Mouse (Mus musculus): ENCODE measurements around the gene Bach1. TPM values are rescaled to one million over a fixed set of nuclear protein-coding genes. Genes with fewer than 3 reads are reported as not detected.

Bach1 gene
- polyA plus RNA-seq, 1 experiment from 2014 or later, result 19.2 TPM

DNA sequence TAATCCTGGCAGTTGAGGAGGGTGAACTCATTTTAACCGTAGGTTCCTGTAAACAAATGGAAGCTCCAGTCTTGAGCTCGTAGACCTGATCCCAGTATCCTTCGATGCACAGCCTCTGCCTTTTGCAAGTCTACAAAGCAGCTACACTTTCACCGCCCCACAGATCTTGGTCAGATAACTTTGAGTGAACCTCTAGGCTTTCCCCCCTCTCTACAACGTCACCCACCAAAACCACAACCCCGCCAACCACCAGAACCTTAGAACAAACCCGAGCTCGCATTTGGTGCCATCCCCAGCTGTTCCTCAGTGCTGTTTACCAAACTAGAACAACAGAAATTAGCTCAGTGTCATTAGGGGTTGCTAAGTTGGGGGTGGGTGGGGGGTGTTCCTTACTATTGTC is 37.1 kb upstream of the Bach1 start:
- Histone ChIP-seq H3K9ac (ENCODE audit: low read length) (no peak overlapping the region), H3K36me3 (ENCODE audit: control insufficient read depth, insufficient read depth, low read length) (no peaks in the 10 kb centered on the region), H3K4me1 (ENCODE audit: control insufficient read depth, insufficient read depth, low read length) (no peaks in the 10 kb centered on the region), H3K27me3 (ENCODE audit: control insufficient read depth, insufficient read depth, low read length) (no peaks in the 10 kb centered on the region), H3K9me3 (ENCODE audit: control insufficient read depth, low read length) (no peaks in the 10 kb centered on the region), H3K4me2 (no peak overlapping the region), H3K4me3 (ENCODE audit: low read depth, low read length) (no peak overlapping the region), H3K27ac (ENCODE audit: low read depth, low read length) (no peak overlapping the region)
- DNase-seq (ENCODE audit: low spot score, missing footprints) (no peak), ATAC-seq (ENCODE audit: low FRiP score) (no peak)
- 88% methylated on average over 8 of the region's 8 CpGs for WGBS

DNA sequence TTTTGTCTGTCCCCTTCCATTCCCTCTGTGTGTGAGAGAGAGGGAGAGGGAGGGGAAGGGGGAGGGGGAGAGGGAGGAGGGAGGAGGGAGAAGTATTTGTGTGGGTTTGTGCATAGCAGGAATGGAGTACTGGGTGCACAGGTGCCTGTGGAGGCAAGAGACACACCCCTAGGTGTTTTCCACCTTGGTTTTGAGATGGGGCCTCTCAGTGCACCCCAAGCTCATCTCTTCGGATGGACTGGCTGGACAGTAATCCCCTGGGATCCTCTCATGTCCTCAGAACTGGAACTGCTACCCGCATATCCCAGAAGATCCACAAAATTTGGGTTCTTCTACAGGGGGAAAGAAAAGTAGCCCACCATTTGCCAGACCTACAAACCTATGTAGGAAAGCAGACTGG is 36.2 kb upstream of the Bach1 start:
- Histone ChIP-seq H3K4me3 (ENCODE audit: low read depth, low read length) (no peak overlapping the region), H3K27ac (ENCODE audit: low read depth, low read length) (no peak overlapping the region), H3K27me3 (ENCODE audit: control insufficient read depth, insufficient read depth, low read length) (no peaks in the 10 kb centered on the region), H3K36me3 (ENCODE audit: control insufficient read depth, insufficient read depth, low read length) (no peaks in the 10 kb centered on the region), H3K4me1 (ENCODE audit: control insufficient read depth, insufficient read depth, low read length) (no peaks in the 10 kb centered on the region), H3K9me3 (ENCODE audit: control insufficient read depth, low read length) (no peaks in the 10 kb centered on the region), H3K4me2 (no peak overlapping the region), H3K9ac (ENCODE audit: low read length) (no peak overlapping the region)
- no peak for ATAC-seq (ENCODE audit: low FRiP score)
- DNase-seq (ENCODE audit: low spot score, missing footprints), result no peak
- WGBS, result 94% methylated on average over 2 of the region's 2 CpGs

DNA sequence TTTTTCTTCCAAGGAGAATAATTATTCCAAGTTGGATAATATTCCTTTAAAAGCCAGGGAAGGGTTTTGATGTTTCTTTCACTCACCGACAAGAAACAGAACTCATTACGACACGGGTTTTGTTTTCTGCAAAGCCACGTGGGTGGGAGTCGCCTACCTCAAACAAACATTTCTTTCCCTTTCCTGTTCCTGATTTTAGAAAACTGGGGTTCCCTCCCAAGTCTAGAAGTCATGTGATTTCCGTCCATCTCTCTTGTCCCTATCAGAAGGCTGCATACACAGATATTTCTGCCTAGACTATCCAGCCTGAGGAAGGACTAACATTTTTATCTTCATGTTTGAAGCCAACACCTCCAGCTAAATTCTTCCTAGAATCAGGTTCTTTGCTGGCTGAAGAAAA is 34.9 kb upstream of the Bach1 start:
- H3K4me2 ChIP-seq, result no peak overlapping the region
- ATAC-seq (ENCODE audit: low FRiP score), result no peak
- H3K27ac ChIP-seq (ENCODE audit: low read depth, low read length), result no peak overlapping the region
- no peak overlapping the region for H3K9ac ChIP-seq (ENCODE audit: low read length)
- WGBS, result 83% methylated on average over 6 of the region's 6 CpGs
- no peaks in the 10 kb centered on the region for H3K36me3 ChIP-seq (ENCODE audit: control insufficient read depth, insufficient read depth, low read length)
- no peak for DNase-seq (ENCODE audit: low spot score, missing footprints)
- H3K9me3 ChIP-seq (ENCODE audit: control insufficient read depth, low read length), result no peaks in the 10 kb centered on the region
- H3K4me3 ChIP-seq (ENCODE audit: low read depth, low read length), result no peak overlapping the region
- no peaks in the 10 kb centered on the region for H3K27me3 ChIP-seq (ENCODE audit: control insufficient read depth, insufficient read depth, low read length)
- H3K4me1 ChIP-seq (ENCODE audit: control insufficient read depth, insufficient read depth, low read length), result no peaks in the 10 kb centered on the region

DNA sequence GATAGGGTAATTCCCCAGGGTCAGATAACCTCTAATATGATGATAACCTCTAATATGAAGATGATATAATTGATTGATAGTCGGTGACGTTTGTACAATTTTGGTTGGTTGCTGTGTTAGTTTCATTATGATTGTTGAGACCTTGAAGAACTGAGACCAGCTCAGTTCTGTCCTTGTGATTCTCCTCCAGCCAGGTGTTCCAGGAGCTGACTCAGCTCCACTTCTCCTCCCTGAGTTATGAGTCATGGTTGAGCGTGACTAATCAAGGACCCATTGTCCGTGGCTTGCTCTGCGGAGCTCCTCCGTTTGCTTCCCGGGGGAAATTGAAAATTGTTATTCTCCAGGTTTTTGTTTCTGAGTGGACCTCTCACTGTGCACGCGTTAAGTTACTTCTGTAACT is 33.5 kb upstream of the Bach1 start:
- no peak overlapping the region for H3K4me3 ChIP-seq (ENCODE audit: low read depth, low read length)
- no peaks in the 10 kb centered on the region for H3K27me3 ChIP-seq (ENCODE audit: control insufficient read depth, insufficient read depth, low read length)
- H3K9me3 ChIP-seq (ENCODE audit: control insufficient read depth, low read length), result no peaks in the 10 kb centered on the region
- no peak overlapping the region for H3K4me2 ChIP-seq
- no peaks in the 10 kb centered on the region for H3K36me3 ChIP-seq (ENCODE audit: control insufficient read depth, insufficient read depth, low read length)
- WGBS, result 77% methylated on average over 9 of the region's 9 CpGs
- no peaks in the 10 kb centered on the region for H3K4me1 ChIP-seq (ENCODE audit: control insufficient read depth, insufficient read depth, low read length)
- H3K9ac ChIP-seq (ENCODE audit: low read length), result no peak overlapping the region
- H3K27ac ChIP-seq (ENCODE audit: low read depth, low read length), result no peak overlapping the region
- ATAC-seq (ENCODE audit: low FRiP score) (no peak), DNase-seq (ENCODE audit: low spot score, missing footprints) (no peak)

DNA sequence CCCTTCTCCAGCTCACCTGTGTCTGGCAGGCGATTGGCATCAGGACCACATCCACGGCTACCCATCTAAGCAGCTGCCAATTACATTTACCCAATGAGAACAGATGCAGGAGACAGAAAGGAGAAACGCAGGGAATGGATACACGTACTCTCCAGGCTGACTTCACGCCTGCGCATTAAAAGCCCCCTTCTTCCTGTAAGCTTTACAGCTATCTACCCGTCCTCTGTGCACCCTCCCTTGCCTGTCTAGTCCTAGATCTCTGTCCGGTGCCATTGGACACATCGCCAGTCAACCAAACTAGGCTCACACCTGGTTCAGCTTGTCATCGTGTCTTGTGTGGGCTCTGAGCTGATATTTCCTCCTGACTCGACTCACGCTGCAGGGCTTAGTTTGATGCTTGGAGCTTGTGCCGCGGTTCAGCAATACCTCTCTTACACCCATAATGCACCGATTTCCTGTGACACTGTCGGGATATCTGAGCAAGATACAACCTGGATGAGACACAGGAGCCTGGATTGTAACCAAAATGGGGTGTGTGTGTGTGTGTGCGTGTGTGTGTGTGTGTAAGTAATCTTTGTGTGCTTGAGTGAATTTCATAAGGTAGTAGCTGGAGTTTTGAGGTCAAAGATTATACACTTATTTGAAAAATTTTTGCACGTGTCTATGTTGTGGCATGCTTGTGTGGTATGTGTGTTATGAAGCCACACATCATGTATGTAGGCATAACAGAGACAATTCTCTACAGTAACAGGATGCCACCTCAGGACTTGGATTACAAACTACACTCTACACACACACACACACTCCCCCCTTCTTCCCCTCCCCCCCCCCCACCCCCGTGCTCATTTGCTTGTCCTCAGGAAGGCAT is 32.8 kb upstream of the Bach1 start:
- DNase-seq (ENCODE audit: low spot score, missing footprints), result peak; percentile 75
- Histone ChIP-seq H3K9ac (ENCODE audit: low read length) (no peak overlapping the region), H3K4me3 (ENCODE audit: low read depth, low read length) (no peak overlapping the region), H3K27me3 (ENCODE audit: control insufficient read depth, insufficient read depth, low read length) (no peaks in the 10 kb centered on the region), H3K9me3 (ENCODE audit: control insufficient read depth, low read length) (no peaks in the 10 kb centered on the region), H3K27ac (ENCODE audit: low read depth, low read length) (no peak overlapping the region), H3K4me2 (no peak overlapping the region), H3K36me3 (ENCODE audit: control insufficient read depth, insufficient read depth, low read length) (no peaks in the 10 kb centered on the region), H3K4me1 (ENCODE audit: control insufficient read depth, insufficient read depth, low read length) (no peaks in the 10 kb centered on the region)
- WGBS, result 89% methylated on average over 19 of the region's 19 CpGs
- ATAC-seq (ENCODE audit: low FRiP score), result no peak

DNA sequence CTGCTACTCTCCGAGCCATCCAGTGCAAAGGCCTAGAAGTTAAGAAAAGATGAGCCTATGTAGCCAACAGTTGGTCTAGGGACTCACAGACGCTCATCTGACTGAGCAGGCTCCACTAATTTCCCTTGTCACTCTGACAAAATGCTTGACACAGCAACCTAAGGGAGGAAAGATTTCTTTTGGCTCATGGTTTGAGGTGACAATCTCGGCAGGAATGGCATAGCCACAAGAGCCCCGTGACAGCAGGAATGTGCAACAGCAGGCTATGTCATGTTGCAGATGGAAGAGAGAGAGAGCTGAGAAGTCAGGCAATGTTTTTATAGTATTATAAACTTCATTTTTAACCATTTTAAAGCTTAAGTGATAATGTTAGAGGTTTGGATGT is 32.1 kb upstream of the Bach1 start:
- H3K4me1 ChIP-seq (ENCODE audit: control insufficient read depth, insufficient read depth, low read length), result no peaks in the 10 kb centered on the region
- no peak overlapping the region for H3K9ac ChIP-seq (ENCODE audit: low read length)
- no peaks in the 10 kb centered on the region for H3K27me3 ChIP-seq (ENCODE audit: control insufficient read depth, insufficient read depth, low read length)
- no peak overlapping the region for H3K27ac ChIP-seq (ENCODE audit: low read depth, low read length)
- no peaks in the 10 kb centered on the region for H3K36me3 ChIP-seq (ENCODE audit: control insufficient read depth, insufficient read depth, low read length)
- peak; percentile 19 for DNase-seq (ENCODE audit: low spot score, missing footprints)
- ATAC-seq (ENCODE audit: low FRiP score), result no peak
- WGBS, result 88% methylated on average over 4 of the region's 4 CpGs
- no peak overlapping the region for H3K4me3 ChIP-seq (ENCODE audit: low read depth, low read length)
- H3K4me2 ChIP-seq, result no peak overlapping the region
- no peaks in the 10 kb centered on the region for H3K9me3 ChIP-seq (ENCODE audit: control insufficient read depth, low read length)

DNA sequence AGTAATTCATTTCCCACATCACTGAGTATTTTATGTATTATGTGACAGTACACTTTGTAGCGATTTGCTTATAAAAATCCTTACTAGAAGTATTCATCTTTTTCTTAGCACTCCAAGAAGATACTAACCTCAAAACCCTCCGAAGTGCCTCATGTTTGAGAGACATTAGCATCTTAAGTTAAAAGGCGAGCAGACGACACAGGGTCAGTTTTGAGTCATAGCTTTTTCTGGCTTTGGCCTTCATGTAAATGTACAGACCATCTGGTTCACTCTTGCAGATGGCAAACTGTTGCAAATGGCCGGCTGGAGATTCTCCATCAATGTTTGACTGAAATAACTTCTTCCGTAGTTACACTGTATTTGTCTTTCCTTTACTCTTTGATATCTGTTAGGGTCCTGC is 30.7 kb upstream of the Bach1 start:
- Histone ChIP-seq H3K27me3 (ENCODE audit: control insufficient read depth, insufficient read depth, low read length) (no peaks in the 10 kb centered on the region), H3K36me3 (ENCODE audit: control insufficient read depth, insufficient read depth, low read length) (no peaks in the 10 kb centered on the region), H3K4me2 (no peak overlapping the region), H3K4me3 (ENCODE audit: low read depth, low read length) (no peak overlapping the region), H3K27ac (ENCODE audit: low read depth, low read length) (no peak overlapping the region), H3K9me3 (ENCODE audit: control insufficient read depth, low read length) (no peaks in the 10 kb centered on the region), H3K9ac (ENCODE audit: low read length) (no peak overlapping the region), H3K4me1 (ENCODE audit: control insufficient read depth, insufficient read depth, low read length) (no peaks in the 10 kb centered on the region)
- ATAC-seq (ENCODE audit: low FRiP score) (no peak), DNase-seq (ENCODE audit: low spot score, missing footprints) (peak; percentile 56)
- WGBS, result 94% methylated on average over 6 of the region's 6 CpGs

DNA sequence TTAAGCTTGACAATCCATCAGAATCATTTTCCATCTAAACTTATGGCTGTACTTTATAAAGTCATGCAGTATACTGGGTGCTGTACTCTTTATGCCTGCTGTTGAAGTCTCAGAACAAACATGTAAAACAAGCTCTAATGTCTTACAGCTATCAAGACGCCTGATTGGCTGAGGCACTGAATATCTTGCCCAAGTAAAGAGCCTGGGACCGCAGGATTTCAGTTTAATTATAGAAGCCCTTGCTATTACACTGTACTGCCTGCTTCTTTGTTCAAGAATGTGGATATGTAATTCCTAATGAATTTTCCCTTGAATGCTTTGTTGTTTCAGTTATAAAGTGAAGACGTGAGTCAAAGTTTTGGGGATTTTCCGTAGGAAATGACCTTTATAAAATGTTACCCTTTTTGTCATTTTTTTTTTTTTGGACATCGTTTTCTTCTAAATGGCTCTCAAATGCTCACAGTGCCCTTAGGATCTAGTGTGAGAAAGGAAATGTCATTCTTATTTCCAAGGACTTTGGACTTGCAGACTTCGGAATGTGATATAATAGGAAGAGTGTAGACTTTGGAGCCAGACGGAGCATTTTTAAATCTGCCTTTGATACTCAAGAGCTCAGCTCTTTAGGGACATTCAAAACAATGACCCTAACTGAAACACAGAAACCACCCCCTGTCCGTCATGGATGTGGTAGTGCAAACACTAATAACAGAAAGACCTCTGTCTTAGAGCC is 28.5 kb upstream of the Bach1 start:
- Histone ChIP-seq H3K4me3 (ENCODE audit: low read depth, low read length) (no peak overlapping the region), H3K27ac (ENCODE audit: low read depth, low read length) (no peak overlapping the region), H3K9ac (ENCODE audit: low read length) (no peak overlapping the region), H3K4me2 (no peak overlapping the region), H3K4me1 (ENCODE audit: control insufficient read depth, insufficient read depth, low read length) (no peaks in the 10 kb centered on the region), H3K36me3 (ENCODE audit: control insufficient read depth, insufficient read depth, low read length) (no peaks in the 10 kb centered on the region), H3K27me3 (ENCODE audit: control insufficient read depth, insufficient read depth, low read length) (no peaks in the 10 kb centered on the region), H3K9me3 (ENCODE audit: control insufficient read depth, low read length) (no peaks in the 10 kb centered on the region)
- WGBS, result 90% methylated on average over 8 of the region's 8 CpGs
- DNase-seq (ENCODE audit: low spot score, missing footprints), result peak; percentile 65
- ATAC-seq (ENCODE audit: low FRiP score), result no peak

DNA sequence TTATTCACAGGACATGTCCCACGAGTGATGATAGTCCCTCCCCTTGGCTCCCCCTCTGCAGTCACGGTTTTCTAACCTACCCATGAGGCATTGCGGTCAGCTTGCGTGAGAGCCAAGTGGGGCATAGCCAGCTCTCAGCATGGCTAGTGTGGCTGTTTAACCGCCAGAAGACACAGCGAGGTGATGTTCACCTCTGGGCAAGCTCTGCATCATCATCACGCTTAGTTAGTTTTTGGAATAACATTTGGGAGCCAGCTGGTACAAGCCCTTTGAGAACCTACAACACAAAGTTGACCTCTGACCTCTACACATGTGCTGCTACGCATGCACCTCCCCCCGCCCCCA is 28.0 kb upstream of the Bach1 start:
- WGBS, result 89% methylated on average over 9 of the region's 9 CpGs
- H3K27me3 ChIP-seq (ENCODE audit: control insufficient read depth, insufficient read depth, low read length), result no peaks in the 10 kb centered on the region
- no peak overlapping the region for H3K4me2 ChIP-seq
- H3K4me3 ChIP-seq (ENCODE audit: low read depth, low read length), result no peak overlapping the region
- no peak overlapping the region for H3K9ac ChIP-seq (ENCODE audit: low read length)
- no peaks in the 10 kb centered on the region for H3K4me1 ChIP-seq (ENCODE audit: control insufficient read depth, insufficient read depth, low read length)
- DNase-seq (ENCODE audit: low spot score, missing footprints), result peak; percentile 67
- H3K27ac ChIP-seq (ENCODE audit: low read depth, low read length), result no peak overlapping the region
- no peaks in the 10 kb centered on the region for H3K36me3 ChIP-seq (ENCODE audit: control insufficient read depth, insufficient read depth, low read length)
- ATAC-seq (ENCODE audit: low FRiP score), result no peak
- H3K9me3 ChIP-seq (ENCODE audit: control insufficient read depth, low read length), result no peaks in the 10 kb centered on the region
